Mouse (Mus musculus) heart, postnatal 0 days (tissue): ENCODE measurements around the gene Fastkd3. TPM values are rescaled to one million over a fixed set of nuclear protein-coding genes. Genes with fewer than 3 reads are reported as not detected.

Experiments used
- ATAC-seq: fragments of 200-750 bp; cut with Nextera tagmentation; 2 replicates; pipeline ENCODE4 v1.8.0; 2017; ENCODE audit warnings: low read depth, moderate number of reproducible peaks, moderate library complexity; ENCODE audit not compliant: insufficient read depth
- DNase-seq: peaks from one replicate; pipeline ENCODE4 v3.0.0-alpha.2; 2016; ENCODE audit warnings: low spot score
- H3K27ac ChIP-seq: fragments of 300-500 bp; sonication (generic); 2 replicates; pipeline ENCODE4 v1.5.1; 2014; ENCODE audit warnings: low read depth, mild to moderate bottlenecking
- H3K27me3 ChIP-seq: fragments of 300-500 bp; sonication (generic); 2 replicates; pipeline ENCODE4 v1.6.1; 2014; ENCODE audit warnings: low read length, mixed read lengths; ENCODE audit not compliant: control insufficient read depth, insufficient read depth
- H3K36me3 ChIP-seq: fragments of 300-500 bp; sonication (generic); replicated peaks from 2 replicates; pipeline ENCODE4 v1.6.1; 2014; ENCODE audit warnings: low read length, mixed read lengths; ENCODE audit not compliant: control insufficient read depth, insufficient read depth
- H3K4me1 ChIP-seq: fragments of 300-500 bp; sonication (generic); 2 replicates; pipeline ENCODE4 v1.6.1; 2014; ENCODE audit warnings: antibody characterized with exemption; ENCODE audit not compliant: control insufficient read depth, insufficient read depth
- H3K4me2 ChIP-seq: fragments of 300-500 bp; sonication (generic); 2 replicates; pipeline ENCODE4 v1.6.1; 2014; ENCODE audit warnings: low read depth, mild to moderate bottlenecking, low read length, moderate library complexity
- H3K4me3 ChIP-seq: fragments of 300-500 bp; sonication (generic); 2 replicates; pipeline ENCODE4 v1.5.1; 2014; ENCODE audit warnings: low read depth, low read length
- H3K9ac ChIP-seq: fragments of 300-500 bp; sonication (generic); replicated peaks from 2 replicates; pipeline ENCODE4 v1.6.1; 2014; ENCODE audit warnings: low read depth, low read length, mixed read lengths
- H3K9me3 ChIP-seq: fragments of 300-500 bp; sonication (generic); replicated peaks from 2 replicates; pipeline ENCODE4 v1.6.1; 2016; ENCODE audit warnings: low read length; ENCODE audit not compliant: control insufficient read depth
- CTCF ChIP-seq: IDR thresholded peaks from 2 replicates; pipeline ENCODE4 v1.5.1; 2016; ENCODE audit warnings: antibody characterized with exemption, control low read depth, low read depth
- EP300 ChIP-seq: IDR thresholded peaks from 2 replicates; pipeline ENCODE4 v1.6.1; 2016; ENCODE audit warnings: antibody characterized with exemption, low read depth
- WGBS: fragments of 180-500 bp; shearing (Covaris S2); extraction: QIAGEN DNeasy Blood & Tissue Kit; methylation state at CpG from one replicate; pipeline ENCODE4 v1.1.7; 2014; 5-methylcytosine and 5-hydroxymethylcytosine counted together
- polyA plus RNA-seq: library from polyadenylated mRNA; unstranded; fragments of >200 nt; fragmentation: Nextera tagmentation; extraction: Ambion mirVana; gene quantifications from 2 replicates; pipeline ENCODE4 v1.2.1, GENCODE M21; 2015
- total RNA-seq: library from RNA; depleted of rRNA; stranded (reverse); fragments of >200 nt; gene quantifications from 2 replicates; pipeline ENCODE4 v1.2.3, GENCODE M21; 2014; ENCODE audit warnings: low replicate concordance; rRNA removed

Gene Fastkd3
- total and polyA plus RNA-seq, 2 experiments from 2014 or later: 2.4 to 11.8 TPM

DNA sequence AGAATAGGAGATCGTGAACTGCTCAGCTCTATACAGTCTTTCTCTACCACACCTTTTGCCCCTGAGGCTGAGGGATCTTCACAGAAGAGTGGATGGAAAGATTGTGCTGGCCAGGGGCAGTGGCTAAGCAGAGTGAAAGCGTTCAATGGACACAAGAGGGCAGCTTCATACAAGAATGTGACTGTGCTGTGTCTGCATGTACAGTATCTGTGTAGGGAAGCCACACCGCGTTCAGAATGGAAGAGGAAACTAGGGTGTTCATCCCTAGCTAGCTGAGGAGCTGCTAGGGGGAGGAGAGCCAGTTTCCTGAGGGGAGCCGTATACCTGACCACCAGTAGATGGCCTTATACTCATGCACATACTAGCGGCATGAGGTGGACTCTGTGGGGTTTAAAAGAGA lies 40.8 kb downstream of the Fastkd3 start:
- ATAC-seq (no peak), DNase-seq (no peak)
- Histone ChIP-seq H3K4me3 (no peak overlapping the region), H3K27ac (no peak overlapping the region), H3K4me1 (no peaks in the 10 kb centered on the region), H3K36me3 (no peaks in the 10 kb centered on the region), H3K27me3 (no peaks in the 10 kb centered on the region), H3K9ac (no peak overlapping the region), H3K9me3 (no peaks in the 10 kb centered on the region), H3K4me2 (no peak overlapping the region)
- TF ChIP-seq CTCF (no peak; the same call in 1 of the 2 replicates), EP300 (no peak)
- WGBS: 48% methylated on average over 6 of the region's 6 CpGs

DNA sequence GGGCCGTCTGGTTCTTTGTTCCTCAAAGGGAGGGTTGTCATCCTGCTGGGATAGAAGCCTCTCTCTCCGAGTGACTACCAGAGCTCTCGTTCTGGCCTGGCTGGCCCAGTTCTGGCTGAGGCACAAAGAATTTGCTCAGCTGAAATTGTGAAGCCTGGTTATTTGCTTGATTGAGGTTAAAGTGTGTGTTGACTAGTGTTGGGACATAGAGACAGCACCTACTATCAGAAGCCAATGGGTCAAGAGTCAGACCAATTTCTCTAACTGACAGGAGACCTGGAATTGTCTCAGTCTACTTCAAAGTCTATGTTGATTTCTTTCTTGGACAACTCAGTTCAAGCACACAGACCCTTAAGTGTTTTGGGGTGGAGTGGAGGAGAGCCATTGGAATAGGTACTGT lies 45.0 kb downstream of the Fastkd3 start:
- ATAC-seq (no peak), DNase-seq (no peak)
- no peak overlapping the region for H3K4me3 ChIP-seq
- no peak overlapping the region for H3K27ac ChIP-seq
- H3K9me3 ChIP-seq: no peaks in the 10 kb centered on the region
- H3K9ac ChIP-seq: no peak overlapping the region
- no peaks in the 10 kb centered on the region for H3K4me1 ChIP-seq
- H3K36me3 ChIP-seq: no peaks in the 10 kb centered on the region
- H3K4me2 ChIP-seq: no peak overlapping the region
- no peak for TF ChIP-seq EP300
- TF ChIP-seq CTCF: no peak
- H3K27me3 ChIP-seq: no peaks in the 10 kb centered on the region
- WGBS: 46% methylated on average over 3 of the region's 3 CpGs

Other genes starting within 250 kb of the Fastkd3 start
- gene Mtrr, start 85 bp upstream of the Fastkd3 start, total RNA-seq: 17.1 and 22.3 TPM in 2 replicates
- 12.3 and 12.6 TPM in 2 replicates for gene Mtrr, start 85 bp upstream of the Fastkd3 start, polyA plus RNA-seq
- not detected in 2 replicates for gene 1700001L19Rik, start 15.2 kb downstream of the Fastkd3 start, total RNA-seq
- 0.22 and 0.29 TPM in 2 replicates for gene 1700001L19Rik, start 15.2 kb downstream of the Fastkd3 start, polyA plus RNA-seq